Mouse (Mus musculus) liver, adult (tissue): Measurements from ENCODE around the gene Auts2.

ENCODE experiments used
- GATA4 ChIP-seq: IDR thresholded peaks from 2 replicates; pipeline ENCODE4 v1.6.1; 2014; ENCODE audit warnings: mild to moderate bottlenecking, low read length; ENCODE audit not compliant: insufficient replicate concordance

Gene Auts2

DNA sequence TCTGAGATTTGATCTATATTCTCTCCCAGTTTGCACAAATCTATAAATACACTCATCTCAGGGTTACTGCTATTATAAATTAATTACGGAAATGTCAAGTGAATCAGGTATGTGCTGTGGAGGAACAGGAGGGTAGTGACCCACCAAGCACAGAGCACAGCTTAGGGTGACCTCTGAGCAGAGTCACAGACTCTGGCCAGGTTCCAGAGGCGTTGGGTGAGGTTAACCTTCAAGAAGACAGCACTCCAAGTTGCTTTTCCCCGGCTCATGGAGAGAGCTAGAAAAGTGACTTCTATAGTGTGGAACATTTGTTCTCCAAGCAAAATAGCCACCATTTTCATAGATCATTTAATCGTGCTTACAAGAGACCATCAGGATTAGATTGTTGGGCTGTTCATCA is 813.7 kb downstream of the Auts2 start:
- no peak for TF ChIP-seq GATA4

DNA sequence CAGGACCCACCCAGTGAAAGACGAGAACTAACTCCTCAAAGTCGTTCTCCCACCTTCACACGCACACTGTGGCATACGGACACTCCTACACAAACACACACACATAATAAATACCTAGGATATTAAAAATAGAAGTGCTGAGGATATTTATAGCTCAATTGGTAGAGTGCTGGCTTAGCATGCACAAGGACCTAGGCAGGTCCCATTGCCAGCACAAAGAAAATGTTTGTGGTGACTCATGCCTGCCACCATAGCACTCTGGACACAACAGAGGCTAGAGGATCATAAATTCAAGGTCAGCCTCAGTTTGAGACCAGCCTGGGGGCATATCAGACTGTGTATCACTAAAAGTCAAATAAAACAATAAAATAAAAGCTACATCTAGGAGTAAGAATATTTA is 815.2 kb downstream of the Auts2 start:
- no peak for TF ChIP-seq GATA4

DNA sequence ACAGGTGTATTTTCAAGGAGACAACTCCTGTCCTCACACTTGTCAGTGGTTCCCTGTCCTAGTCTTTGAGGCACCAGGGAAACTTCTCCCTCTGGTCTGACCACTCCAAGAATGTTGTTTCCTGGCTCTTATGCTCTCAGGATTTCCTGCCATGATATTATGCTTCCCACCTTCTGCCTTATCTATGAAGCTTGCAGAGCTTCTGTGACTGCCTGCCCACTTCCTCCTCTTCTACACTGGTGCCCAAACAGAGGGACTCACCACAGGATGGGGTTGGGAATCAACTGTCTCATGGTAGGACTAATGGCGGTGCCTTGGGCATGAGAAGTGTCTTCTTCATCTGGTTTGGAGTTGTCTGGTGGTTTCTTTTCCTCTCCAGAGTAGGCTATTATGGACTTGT is 818.6 kb downstream of the Auts2 start:
- TF ChIP-seq GATA4: peak; percentile 76; the same call in 1 of the 2 replicates

DNA sequence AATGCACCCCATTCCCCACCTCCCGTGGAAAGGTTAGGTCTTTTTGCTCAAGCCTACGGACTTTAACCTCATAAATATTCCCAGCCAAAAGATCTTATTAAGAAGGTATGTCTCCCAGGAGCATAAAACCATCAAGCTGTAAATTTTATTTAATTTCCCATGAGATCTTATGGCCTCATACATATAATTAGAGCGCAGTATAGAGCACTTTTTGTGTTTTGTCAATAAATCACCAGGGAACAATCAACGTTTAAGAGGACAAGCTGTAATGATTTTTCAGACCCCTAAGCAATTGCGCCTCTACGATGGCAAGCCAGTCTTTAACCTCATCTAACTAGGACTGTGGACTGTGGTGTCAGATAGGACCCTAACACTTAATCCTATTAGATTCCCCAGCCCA is 820.4 kb downstream of the Auts2 start:
- no peak for TF ChIP-seq GATA4

DNA sequence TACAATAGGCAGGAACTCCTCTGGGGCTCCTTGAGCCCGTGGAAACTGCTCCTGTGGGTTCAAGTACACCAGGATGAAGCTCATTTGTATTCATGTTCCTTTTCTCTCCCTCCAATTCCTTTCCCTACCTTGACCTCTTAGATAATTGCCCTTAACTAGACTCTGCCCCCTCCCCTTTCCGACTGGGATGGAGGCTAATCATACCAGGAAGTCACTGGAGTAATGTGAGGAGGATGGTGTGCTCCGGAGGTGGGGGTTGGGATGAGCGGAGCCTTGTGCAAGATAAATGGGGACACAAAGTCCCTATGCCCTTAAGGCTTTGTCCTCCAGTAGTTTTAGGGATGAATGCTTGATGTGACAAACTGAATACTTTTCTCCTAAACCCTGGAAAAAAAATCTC is 820.8 kb downstream of the Auts2 start:
- peak; percentile 74; the same call in 1 of the 2 replicates for TF ChIP-seq GATA4

DNA sequence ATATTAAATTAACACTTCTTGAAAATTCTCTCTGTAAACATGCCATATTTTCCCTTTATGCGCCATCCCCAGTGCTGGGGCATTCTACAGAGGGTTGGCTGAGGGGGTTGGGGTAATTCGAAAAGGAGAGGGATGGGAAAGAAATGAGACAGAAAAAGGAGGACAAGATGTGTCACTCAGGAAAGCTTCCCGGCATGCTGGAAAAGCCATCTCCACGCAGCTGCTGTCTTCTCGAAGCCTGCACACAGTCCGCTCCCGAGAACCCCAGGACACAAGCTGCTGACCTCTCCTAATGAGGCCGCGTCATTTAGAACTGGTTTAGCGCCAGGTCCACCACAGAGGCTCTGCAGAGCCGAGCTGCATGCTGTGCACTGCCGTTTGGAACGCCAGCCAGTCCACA is 825.1 kb downstream of the Auts2 start:
- TF ChIP-seq GATA4: no peak

DNA sequence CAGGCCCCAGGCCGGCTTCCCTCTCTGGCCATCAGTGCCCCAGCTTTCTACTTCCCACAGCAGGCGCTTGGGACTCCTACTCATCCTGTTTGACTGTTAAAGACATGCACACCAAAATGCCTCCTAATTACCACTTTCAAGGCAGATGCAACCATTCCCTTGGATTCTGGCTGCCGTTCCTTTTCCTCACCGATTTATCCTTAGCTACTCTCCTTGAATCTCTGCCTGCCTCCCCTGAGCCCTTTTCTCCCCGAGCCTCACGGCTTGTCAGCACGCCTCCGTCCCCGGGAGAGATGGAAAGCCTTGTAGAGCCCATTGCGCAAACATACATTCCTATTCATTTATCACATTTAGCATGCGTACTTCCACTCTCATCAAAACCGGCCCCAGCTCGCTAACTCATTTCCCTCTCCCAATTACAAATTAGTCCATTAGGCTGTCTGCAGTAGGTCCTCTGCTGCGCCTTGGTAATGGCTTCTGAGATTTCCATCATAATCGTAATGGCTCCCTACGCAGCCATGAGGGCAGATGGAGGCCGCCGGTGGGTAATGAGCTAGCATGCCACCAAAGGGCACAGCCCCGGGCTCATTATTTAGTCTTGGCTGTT is 825.7 kb downstream of the Auts2 start:
- TF ChIP-seq GATA4: no peak

DNA sequence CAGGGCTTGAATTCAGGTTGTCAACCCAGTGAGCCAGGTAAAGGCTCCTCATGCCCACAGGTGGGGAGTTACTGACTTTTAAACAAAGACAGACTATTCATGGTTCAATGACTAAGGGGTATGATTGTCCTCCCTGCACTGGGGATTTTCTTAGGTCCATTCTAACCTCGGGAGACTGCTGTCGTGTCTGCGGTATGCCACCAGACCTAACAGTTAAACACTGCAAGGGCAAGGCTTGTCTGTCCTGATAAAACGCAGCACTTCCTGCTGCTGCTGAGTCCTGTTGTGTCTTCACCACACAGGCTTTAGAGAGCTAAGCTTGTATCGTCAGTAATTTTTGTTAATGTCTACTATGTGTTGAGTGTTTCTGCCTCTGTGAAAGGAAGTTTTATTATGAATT is 828.2 kb downstream of the Auts2 start:
- TF ChIP-seq GATA4: no peak

DNA sequence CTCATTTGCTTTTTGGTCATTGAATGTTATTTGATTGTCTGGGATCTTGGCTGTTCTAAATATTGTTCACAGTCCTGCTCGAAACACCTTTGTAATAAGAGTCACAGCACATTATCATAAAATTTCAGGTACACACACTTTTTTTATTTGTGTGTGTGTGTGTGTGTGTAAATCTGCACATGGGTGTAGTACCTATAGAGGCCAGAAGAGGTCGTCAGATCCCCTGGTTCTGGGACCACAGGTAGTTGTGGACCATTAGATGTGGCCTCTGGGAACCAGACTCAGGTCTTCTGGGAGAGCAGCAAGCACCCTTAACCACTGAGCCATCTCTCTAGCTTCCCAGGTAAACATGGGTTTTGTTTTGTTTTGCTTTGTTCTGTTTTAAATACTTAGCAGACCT is 830.7 kb downstream of the Auts2 start:
- no peak for TF ChIP-seq GATA4

DNA sequence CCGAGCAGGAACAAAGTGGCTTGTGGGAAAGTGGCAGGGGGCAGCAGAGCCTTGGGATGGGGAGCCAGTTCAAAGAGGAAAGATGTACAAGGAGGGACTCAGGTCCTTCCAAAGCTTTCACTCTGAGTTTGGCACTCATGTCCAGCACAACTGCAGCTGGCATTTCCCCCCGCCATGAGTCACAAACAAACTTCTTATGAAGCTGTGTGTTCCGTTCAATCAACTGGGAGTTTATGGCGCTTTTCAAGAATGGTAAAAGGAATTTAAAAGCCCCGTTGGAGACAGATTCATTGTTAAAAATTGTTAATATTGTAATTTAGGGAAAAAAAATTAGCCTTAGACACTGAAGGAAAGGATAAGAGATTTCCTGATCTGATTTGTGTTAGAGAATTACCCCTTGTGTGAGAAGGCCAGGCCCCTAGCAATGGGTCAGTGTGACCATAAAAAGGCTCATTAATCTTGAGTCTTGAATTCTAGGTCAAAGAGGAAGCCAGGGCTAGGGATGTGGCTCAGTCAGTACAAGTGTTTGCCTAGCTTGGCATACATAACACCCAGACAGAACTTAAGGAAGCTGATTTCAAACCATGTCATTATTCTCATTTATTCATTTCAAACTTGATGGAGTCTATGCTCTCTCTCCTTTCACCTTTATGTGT is 831.5 kb downstream of the Auts2 start:
- TF ChIP-seq GATA4: no peak

DNA sequence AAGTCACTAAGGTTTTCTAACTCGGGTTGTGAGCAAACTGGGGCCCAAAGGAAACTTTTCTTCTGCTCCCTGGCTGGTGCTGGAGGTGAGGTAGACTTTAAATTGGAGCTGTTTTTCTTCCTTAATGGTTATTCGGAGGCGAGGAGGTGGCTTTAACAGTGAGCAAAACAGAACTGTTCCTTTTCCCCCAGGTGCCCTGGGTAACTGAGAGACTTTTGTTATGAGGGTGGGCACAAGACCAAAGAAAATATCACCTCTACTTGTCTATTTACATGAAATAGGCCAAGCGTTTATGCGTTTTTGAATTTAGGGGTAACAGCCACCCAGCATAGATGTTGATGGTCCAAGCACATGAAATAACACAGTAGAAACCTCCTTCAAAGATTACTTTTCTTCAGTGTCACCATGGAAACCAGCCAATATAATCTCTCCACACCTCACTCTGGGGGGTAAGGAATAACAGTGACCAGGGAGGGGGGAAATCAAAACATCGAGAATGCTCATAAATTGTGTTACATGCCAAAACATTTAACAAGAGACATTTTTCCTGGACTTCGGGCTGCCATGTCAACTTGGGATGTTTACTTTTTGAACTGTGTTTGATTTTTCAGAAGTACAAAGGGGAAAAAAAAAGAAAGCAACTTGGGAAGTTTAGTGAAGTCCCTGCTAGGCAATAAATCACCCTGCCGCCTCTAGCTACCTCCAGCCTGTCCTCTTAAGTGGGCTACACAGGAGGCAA is 832.2 kb downstream of the Auts2 start:
- TF ChIP-seq GATA4: no peak

DNA sequence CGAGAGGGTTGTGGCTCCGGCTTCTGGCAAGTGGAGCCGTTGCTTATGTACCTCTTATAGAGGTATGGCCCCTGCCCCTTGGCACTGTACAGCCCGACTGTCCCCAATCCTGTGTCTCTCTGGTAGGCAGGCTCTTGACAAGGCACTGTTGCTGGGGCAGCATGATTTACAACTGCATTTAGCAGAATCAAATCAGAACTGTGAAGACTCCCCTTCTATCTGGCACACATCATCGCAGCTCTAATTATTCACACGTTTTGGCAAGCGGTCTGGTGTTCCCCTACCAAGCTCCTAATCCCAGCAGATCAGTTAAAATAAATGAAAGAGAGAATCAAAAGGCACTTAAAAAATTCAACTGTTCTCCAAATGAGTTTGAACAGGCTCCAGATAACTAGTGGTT is 835.7 kb downstream of the Auts2 start:
- no peak for TF ChIP-seq GATA4

DNA sequence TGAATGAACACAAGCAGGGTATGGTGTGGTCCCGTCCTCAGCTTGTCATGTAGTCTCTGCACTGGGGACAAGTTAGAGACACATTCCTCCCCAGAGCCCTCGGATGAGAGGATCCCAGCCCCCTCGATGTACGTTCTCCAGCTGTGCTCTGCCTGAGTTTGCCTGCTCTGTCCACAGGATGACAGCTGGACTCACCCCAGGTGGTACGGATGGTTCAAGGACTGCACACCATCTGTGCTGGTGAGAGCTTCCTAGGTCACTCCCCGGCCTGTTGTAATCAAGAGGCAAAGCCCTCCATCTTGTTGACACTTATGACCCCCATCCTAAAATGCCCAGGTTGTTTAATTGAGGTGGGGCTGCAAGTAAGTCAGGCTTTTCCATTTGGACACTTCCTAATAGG is 839.4 kb downstream of the Auts2 start:
- TF ChIP-seq GATA4: no peak

DNA sequence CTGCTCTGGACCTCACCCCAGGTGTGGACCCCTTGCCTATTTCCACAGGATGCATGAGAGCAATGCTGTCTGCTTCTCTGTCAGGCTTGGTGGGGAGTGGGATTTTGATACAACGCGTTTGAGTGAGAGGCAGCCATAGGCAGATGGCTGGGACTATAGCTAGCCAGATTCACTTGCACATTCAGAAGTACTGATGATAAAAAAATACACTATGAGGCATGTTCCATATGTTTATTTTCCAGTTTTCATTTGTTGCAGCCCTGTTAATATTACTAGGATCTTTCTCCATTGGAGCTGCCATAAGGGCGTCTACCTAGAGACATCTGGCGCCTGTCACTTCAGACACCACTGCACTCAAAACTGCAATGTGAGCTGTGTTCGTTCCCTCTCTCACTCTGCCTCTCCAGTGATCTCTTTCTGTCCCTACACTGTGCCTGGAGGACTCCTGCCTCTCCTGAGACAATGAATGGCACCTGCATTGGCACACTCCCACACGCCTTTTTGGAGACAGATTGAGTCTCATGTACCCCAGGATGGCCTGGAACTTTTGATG is 840.2 kb downstream of the Auts2 start:
- no peak for TF ChIP-seq GATA4

DNA sequence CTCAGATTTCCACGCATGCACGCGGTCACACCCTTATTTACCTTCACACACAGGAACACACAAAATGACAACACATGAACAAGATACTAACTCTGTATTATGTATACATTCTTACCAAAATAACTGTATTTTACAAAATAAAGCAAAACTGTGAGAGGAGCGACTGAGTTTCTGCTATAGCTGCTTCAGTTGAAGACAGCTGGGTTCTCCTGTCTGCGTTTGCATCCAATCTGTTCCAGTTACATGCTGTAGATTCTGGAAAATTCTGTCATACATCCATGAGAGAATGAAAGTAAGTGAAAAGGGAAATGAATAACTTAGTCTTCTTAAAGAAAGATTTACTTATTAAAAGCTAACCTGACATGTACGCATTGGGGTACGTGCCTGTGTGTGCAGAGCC is 844.2 kb downstream of the Auts2 start:
- no peak for TF ChIP-seq GATA4

DNA sequence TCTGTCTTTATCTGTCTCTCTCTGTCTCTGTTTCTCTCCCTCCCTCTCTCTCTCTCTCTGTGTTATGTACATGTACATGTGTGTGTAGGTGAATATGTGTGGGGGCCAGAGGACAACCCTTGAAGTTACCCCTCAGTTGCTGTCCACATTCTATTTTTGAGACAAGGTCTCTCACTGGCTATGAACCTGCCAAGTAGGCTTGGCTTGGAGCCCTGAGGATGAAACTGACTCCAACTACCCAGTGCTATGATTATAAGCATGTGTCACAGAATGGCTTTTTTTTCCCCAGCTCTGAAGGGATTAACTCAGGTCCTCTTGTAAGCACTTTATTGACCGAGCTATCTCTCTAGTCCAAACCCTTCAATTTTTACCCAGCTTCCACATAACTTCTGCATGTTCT is 852.4 kb downstream of the Auts2 start:
- no peak for TF ChIP-seq GATA4
